Mouse (Mus musculus) layer of hippocampus, adult 18-20 months (tissue): Measurements from ENCODE around the gene Adarb1. TPM values are rescaled to one million over a fixed set of nuclear protein-coding genes. Genes with fewer than 3 reads are reported as not detected.

Experiments
- DNase-seq, 2 experiments: peaks; one replicate each; pipeline ENCODE4 v3.0.0; 2022; ENCODE audit warnings: low spot score in 2 of 2
- long read RNA-seq: library from polyadenylated mRNA; stranded (forward); transcript quantifications from one replicate; pipeline ENCODE4 v2.0.0, GENCODE M21; 2021
- total RNA-seq, 2 experiments: library from RNA; stranded (reverse); gene quantifications; 2 replicates each; pipeline ENCODE4 v1.2.3; 2021

Gene Adarb1
- total RNA-seq, result 100 to 1,000 TPM; 111 to 119 TPM
- long read RNA-seq, full-length matches to known transcripts, result 44 of 93 reads
- long read RNA-seq, partial matches to known transcripts, result 16 of 93 reads
- long read RNA-seq, other reads (novel, unspliced or antisense), result 33 of 93 reads

- peak; percentile 87 to 91 for DNase-seq
Measured at GRCm38 (mm10) chr10:77418138-77418537, at the start of gene Adarb1. TSS of gene Adarb1 (minus strand) at chr10:77418270.

GRCm38 (mm10) chr10:77467407-77467806 is 49.3 kb upstream of the Adarb1 start:
- no peak for DNase-seq

GRCm38 (mm10) chr10:77465902-77466301 is 47.8 kb upstream of the Adarb1 start:
- DNase-seq, result no peak

- DNase-seq, result no peak
Measured at GRCm38 (mm10) chr10:77464181-77464936, 46.3 kb upstream of the Adarb1 start.

- no peak for DNase-seq
Measured at GRCm38 (mm10) chr10:77461161-77461560, 43.1 kb upstream of the Adarb1 start.

- no peak for DNase-seq
Measured at GRCm38 (mm10) chr10:77457701-77458100, 39.6 kb upstream of the Adarb1 start.

- DNase-seq, result no peak
Measured at GRCm38 (mm10) chr10:77456507-77456906, 38.4 kb upstream of the Adarb1 start.

GRCm38 (mm10) chr10:77455251-77456010 is 37.4 kb upstream of the Adarb1 start:
- no peak for DNase-seq

GRCm38 (mm10) chr10:77454795-77455194 is 36.7 kb upstream of the Adarb1 start:
- DNase-seq, result no peak

- no peak for DNase-seq
Measured at GRCm38 (mm10) chr10:77451822-77452221, 33.8 kb upstream of the Adarb1 start.

GRCm38 (mm10) chr10:77450159-77450464 is 32.0 kb upstream of the Adarb1 start:
- DNase-seq, result no peak

- no peak for DNase-seq
Measured at GRCm38 (mm10) chr10:77449315-77450158, 31.5 kb upstream of the Adarb1 start.

GRCm38 (mm10) chr10:77448698-77449247 is 30.7 kb upstream of the Adarb1 start:
- DNase-seq, result no peak

GRCm38 (mm10) chr10:77448209-77448608 is 30.1 kb upstream of the Adarb1 start:
- DNase-seq, result no peak

GRCm38 (mm10) chr10:77447755-77448154 is 29.7 kb upstream of the Adarb1 start:
- no peak for DNase-seq

- DNase-seq, result no peak
Measured at GRCm38 (mm10) chr10:77442250-77442649, 24.2 kb upstream of the Adarb1 start.

GRCm38 (mm10) chr10:77441812-77442211 is 23.7 kb upstream of the Adarb1 start:
- DNase-seq, result no peak

GRCm38 (mm10) chr10:77440841-77441755 is 23.0 kb upstream of the Adarb1 start:
- DNase-seq, result no peak

GRCm38 (mm10) chr10:77440286-77440685 is 22.2 kb upstream of the Adarb1 start:
- DNase-seq, result no peak

GRCm38 (mm10) chr10:77439026-77439425 is 21.0 kb upstream of the Adarb1 start:
- DNase-seq, result no peak
